Mouse (Mus musculus) hindbrain, embryonic 13.5 days (tissue): ENCODE results near the gene Kif14. TPM values are rescaled to one million over a fixed set of nuclear protein-coding genes. Genes with fewer than 3 reads are reported as not detected.

Source experiments
- ATAC-seq: fragments of 200-750 bp; cut with Nextera tagmentation; 2 replicates; pipeline ENCODE4 v1.8.0; 2017; ENCODE audit warnings: moderate TSS enrichment; ENCODE audit not compliant: low FRiP score
- H3K27ac ChIP-seq: fragments of 300-500 bp; sonication (generic); 2 replicates; pipeline ENCODE4 v1.5.1; 2015; ENCODE audit warnings: inconsistent platforms, mild to moderate bottlenecking, moderate library complexity
- H3K27me3 ChIP-seq: fragments of 300-500 bp; sonication (generic); 2 replicates; pipeline ENCODE4 v1.6.1; 2015; ENCODE audit warnings: mild to moderate bottlenecking, inconsistent platforms
- H3K36me3 ChIP-seq: fragments of 300-500 bp; sonication (generic); 2 replicates; pipeline ENCODE4 v1.6.1; 2015; ENCODE audit warnings: mild to moderate bottlenecking, inconsistent platforms
- H3K4me1 ChIP-seq: fragments of 300-500 bp; sonication (generic); replicated peaks from 2 replicates; pipeline ENCODE4 v1.6.1; 2015; ENCODE audit warnings: inconsistent platforms
- H3K4me2 ChIP-seq: fragments of 300-500 bp; sonication (generic); 2 replicates; pipeline ENCODE4 v1.6.1; 2015; ENCODE audit warnings: inconsistent platforms, mild to moderate bottlenecking, moderate library complexity
- H3K4me3 ChIP-seq: fragments of 300-500 bp; sonication (generic); 2 replicates; pipeline ENCODE4 v1.5.1; 2015; ENCODE audit warnings: mild to moderate bottlenecking, inconsistent platforms
- H3K9ac ChIP-seq: fragments of 300-500 bp; sonication (generic); 2 replicates; pipeline ENCODE4 v1.6.1; 2015; ENCODE audit warnings: mild to moderate bottlenecking, inconsistent platforms
- H3K9me3 ChIP-seq: fragments of 300-500 bp; sonication (generic); 2 replicates; pipeline ENCODE4 v1.6.1; 2016; ENCODE audit warnings: inconsistent platforms
- WGBS: fragments of 180-500 bp; shearing (Covaris S2); methylation state at CpG from one replicate; pipeline ENCODE4 v1.1.7; 2015; 5-methylcytosine and 5-hydroxymethylcytosine counted together
- polyA plus RNA-seq: library from polyadenylated mRNA; unstranded; fragments of >200 nt; fragmentation: Nextera tagmentation; extraction: Ambion mirVana; gene quantifications from 2 replicates; pipeline ENCODE4 v1.2.1, GENCODE M21; 2015

Kif14 gene
- polyA plus RNA-seq, 1 experiment from 2014 or later: 1.1 TPM

GRCm38 (mm10) chr1:136452421-136452820 lies 13.7 kb upstream of the Kif14 start:
- ATAC-seq: no peak
- Histone ChIP-seq H3K27ac (no peak overlapping the region), H3K36me3 (no peaks in the 10 kb centered on the region), H3K9me3 (no peaks in the 10 kb centered on the region), H3K4me3 (no peak overlapping the region), H3K27me3 (no peaks in the 10 kb centered on the region), H3K4me2 (no peak overlapping the region), H3K9ac (no peak overlapping the region), H3K4me1 (no peaks in the 10 kb centered on the region)
- 67% methylated on average over 5 of the region's 5 CpGs for WGBS

GRCm38 (mm10) chr1:136455756-136456585 lies 10.2 kb upstream of the Kif14 start:
- ATAC-seq: no peak
- WGBS: 76% methylated on average over 17 of the region's 17 CpGs

DNA sequence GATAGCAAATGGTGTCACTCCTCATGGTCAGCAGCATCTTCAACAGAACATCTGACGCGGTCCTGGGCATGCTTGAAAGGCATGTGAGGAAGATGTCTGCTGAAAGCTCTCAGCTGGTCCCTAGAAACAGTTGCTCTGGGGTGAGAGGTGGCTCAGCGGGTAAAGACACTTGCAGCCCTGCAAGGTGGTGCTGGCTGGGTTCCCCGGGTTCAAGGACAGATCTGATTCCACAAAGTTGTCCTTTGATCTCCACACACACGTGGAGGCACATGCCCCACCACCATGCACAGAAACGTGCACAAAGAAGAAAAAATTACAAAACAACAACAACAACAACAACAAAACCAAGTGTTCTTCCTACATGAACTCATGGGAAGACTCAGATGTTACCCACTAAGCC lies 9.4 kb upstream of the Kif14 start:
- 73% methylated on average over 6 of the region's 6 CpGs for WGBS
- no peaks in the 10 kb centered on the region for H3K9me3 ChIP-seq
- no peak for ATAC-seq
- H3K36me3 ChIP-seq: no peaks in the 10 kb centered on the region
- no peaks in the 10 kb centered on the region; the same call in 1 of the 2 replicates for H3K4me1 ChIP-seq
- no peak overlapping the region for H3K4me3 ChIP-seq
- H3K4me2 ChIP-seq: no peak overlapping the region
- H3K27me3 ChIP-seq: no peaks in the 10 kb centered on the region
- no peak overlapping the region for H3K27ac ChIP-seq
- no peak overlapping the region for H3K9ac ChIP-seq

More at GRCm38 (mm10) chr1:136455756-136456585, 10.2 kb upstream of the Kif14 start:
- Histone ChIP-seq H3K9me3 (no peaks in the 10 kb centered on the region), H3K4me2 (no peak overlapping the region), H3K4me1 (no peaks in the 10 kb centered on the region; the same call in 1 of the 2 replicates), H3K27ac (no peak overlapping the region), H3K9ac (no peak overlapping the region), H3K4me3 (no peak overlapping the region), H3K27me3 (no peaks in the 10 kb centered on the region), H3K36me3 (no peaks in the 10 kb centered on the region)

- Histone ChIP-seq H3K4me1 (no peaks in the 10 kb centered on the region; the same call in 1 of the 2 replicates), H3K4me3 (no peak overlapping the region), H3K9me3 (no peaks in the 10 kb centered on the region), H3K36me3 (no peaks in the 10 kb centered on the region), H3K4me2 (no peak overlapping the region), H3K9ac (no peak overlapping the region), H3K27me3 (no peaks in the 10 kb centered on the region), H3K27ac (no peak overlapping the region)
- WGBS: 82% methylated on average over 4 of the region's 4 CpGs
- ATAC-seq: no peak
Measured at GRCm38 (mm10) chr1:136457403-136457802, 8.7 kb upstream of the Kif14 start.

DNA sequence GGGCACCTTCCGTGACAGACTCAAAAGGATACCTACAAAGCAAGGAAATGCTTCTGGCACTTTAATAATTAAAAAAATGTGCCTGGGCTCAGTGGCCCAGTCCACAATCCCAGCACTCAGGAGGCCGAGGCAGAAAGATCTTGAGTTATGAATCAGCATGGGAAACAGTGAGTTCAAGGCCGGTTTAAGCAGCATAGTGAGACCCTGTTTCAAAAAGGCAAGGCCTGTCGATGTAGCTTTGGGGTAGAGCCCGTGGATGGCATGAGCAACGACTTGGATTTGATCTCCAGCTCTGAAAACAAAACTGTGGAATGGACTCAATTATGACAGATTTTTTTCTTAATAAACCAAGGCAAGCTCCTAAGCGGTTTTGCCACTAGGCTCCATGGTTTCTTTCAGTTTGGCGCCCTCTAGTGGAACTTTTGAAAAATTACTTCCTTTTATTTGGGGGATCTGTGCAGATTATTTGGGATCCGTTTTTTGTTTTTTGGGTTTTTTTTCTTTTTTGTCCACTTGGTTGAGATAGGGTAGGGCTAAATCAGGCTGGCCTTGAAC lies 7.4 kb upstream of the Kif14 start:
- H3K9ac ChIP-seq: no peak overlapping the region
- 0 out of 2 replicates have a peak, but pooled peaks have one; percentile 28 for ATAC-seq
- H3K27me3 ChIP-seq: no peaks in the 10 kb centered on the region
- H3K4me2 ChIP-seq: no peak overlapping the region
- 32% methylated on average over 9 of the region's 9 CpGs for WGBS
- H3K27ac ChIP-seq: no peak overlapping the region
- no peak overlapping the region for H3K4me3 ChIP-seq
- no peaks in the 10 kb centered on the region for H3K9me3 ChIP-seq
- no peaks in the 10 kb centered on the region; the same call in 1 of the 2 replicates for H3K4me1 ChIP-seq
- H3K36me3 ChIP-seq: no peaks in the 10 kb centered on the region

GRCm38 (mm10) chr1:136462443-136462842 lies 3.7 kb upstream of the Kif14 start:
- 59% methylated on average over 10 of the region's 10 CpGs for WGBS
- no peak overlapping the region for H3K4me3 ChIP-seq
- H3K4me1 ChIP-seq: peaks cover 5% of the 10 kb centered on the region
- ATAC-seq: no peak
- H3K9ac ChIP-seq: no peak overlapping the region
- H3K4me2 ChIP-seq: no peak overlapping the region
- H3K36me3 ChIP-seq: no peaks in the 10 kb centered on the region
- no peaks in the 10 kb centered on the region for H3K27me3 ChIP-seq
- H3K27ac ChIP-seq: no peak overlapping the region
- H3K9me3 ChIP-seq: no peaks in the 10 kb centered on the region

DNA sequence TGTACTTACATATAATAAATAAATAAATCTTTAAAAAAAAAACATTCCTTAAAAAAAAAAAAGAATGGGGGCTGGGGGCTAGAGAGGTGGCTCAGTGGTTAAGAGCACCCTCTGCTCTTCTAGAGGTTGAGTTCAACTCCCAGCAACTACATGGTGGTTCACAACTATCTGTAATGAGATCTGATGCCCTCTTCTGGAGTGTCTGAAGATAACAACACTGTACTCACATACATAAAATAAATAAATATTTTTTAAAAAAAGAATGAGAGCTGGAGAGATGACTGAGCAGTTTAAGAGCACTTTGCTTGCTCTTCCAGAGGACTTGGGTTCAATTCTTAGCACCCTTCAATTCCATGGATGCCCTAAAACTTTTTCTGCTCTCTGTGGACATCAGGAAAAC lies 975 bp upstream of the Kif14 start:
- H3K9me3 ChIP-seq: no peaks in the 10 kb centered on the region
- peaks cover 5% of the 10 kb centered on the region for H3K4me1 ChIP-seq
- H3K27ac ChIP-seq: no peak overlapping the region
- H3K36me3 ChIP-seq: no peaks in the 10 kb centered on the region
- H3K4me2 ChIP-seq: no peak overlapping the region
- H3K4me3 ChIP-seq: no peak overlapping the region
- no peak for ATAC-seq
- H3K27me3 ChIP-seq: no peaks in the 10 kb centered on the region
- H3K9ac ChIP-seq: no peak overlapping the region

DNA sequence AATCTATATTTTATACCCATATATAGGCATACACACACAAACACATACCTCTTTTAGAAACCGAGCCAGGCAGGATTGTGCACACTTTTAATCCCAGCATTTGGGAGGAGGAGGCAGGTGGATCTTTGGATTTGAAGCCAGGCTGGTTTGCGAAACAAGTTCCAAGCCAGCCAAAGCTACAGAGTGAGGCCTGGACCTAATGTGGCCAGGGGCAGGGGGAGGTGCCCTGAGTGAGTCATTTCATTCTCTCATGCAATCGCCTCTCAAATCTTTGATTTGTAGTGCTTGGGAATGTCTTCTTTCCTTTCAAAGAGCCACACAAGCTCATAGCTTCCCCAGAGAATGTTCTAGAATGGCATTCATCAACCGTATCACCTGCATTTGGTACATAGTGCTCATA lies 3.3 kb downstream of the Kif14 start:
- no peak overlapping the region for H3K4me3 ChIP-seq
- 95% methylated on average over 4 of the region's 4 CpGs for WGBS
- H3K27me3 ChIP-seq: no peaks in the 10 kb centered on the region
- H3K4me1 ChIP-seq: peaks cover 5% of the 10 kb centered on the region
- no peaks in the 10 kb centered on the region for H3K36me3 ChIP-seq
- no peaks in the 10 kb centered on the region for H3K9me3 ChIP-seq
- H3K9ac ChIP-seq: no peak overlapping the region
- H3K4me2 ChIP-seq: no peak overlapping the region
- no peak for ATAC-seq
- H3K27ac ChIP-seq: no peak overlapping the region

DNA sequence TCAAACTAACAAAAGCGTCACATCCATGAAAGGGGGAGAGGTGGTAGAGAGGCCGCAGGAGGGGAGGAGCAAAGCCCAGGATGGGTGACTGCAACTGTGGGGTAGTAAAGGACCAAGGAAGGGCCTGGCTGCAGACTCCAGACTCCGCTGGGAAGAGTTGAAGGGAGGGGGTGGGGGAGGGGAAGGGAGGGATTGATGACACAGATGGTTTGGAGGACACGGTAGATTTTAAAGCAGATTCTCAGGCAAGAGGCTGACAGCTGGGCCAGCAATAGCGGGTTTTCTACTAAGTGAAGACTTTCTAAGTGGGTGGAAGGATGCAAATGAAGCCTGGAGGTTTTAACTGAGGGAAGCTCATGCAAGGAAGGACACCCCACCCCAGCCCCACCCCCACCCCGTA lies 4.3 kb downstream of the Kif14 start:
- no peak overlapping the region for H3K4me3 ChIP-seq
- no peak overlapping the region for H3K4me2 ChIP-seq
- 5% methylated on average over 6 of the region's 6 CpGs for WGBS
- H3K9ac ChIP-seq: no peak overlapping the region
- H3K4me1 ChIP-seq: peaks cover 5% of the 10 kb centered on the region
- no peaks in the 10 kb centered on the region for H3K9me3 ChIP-seq
- H3K27ac ChIP-seq: no peak overlapping the region
- no peak for ATAC-seq
- no peaks in the 10 kb centered on the region for H3K27me3 ChIP-seq
- no peaks in the 10 kb centered on the region for H3K36me3 ChIP-seq

DNA sequence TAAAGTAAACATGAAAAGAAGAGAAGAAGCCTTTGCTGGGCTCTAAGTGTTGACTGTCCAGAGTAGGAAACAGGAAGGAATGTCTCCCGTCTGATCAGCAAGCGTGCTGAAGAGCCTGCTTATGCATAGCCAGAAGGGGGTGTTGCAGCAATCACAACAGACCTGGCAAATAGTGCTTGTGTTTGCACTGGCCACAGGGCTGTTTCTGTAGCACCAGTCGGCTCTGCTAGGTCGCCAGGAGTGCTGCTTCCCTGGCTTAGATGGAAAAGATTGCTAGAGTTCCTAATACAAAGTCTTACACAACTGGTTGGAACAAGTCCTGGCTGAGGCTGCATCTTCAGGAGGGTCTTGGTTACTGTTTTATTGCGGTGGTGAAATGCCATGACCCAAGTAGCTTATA lies 25.5 kb downstream of the Kif14 start:
- Histone ChIP-seq H3K4me2 (no peak overlapping the region), H3K4me3 (no peak overlapping the region), H3K27me3 (no peaks in the 10 kb centered on the region), H3K27ac (no peak overlapping the region), H3K4me1 (no peaks in the 10 kb centered on the region), H3K36me3 (peaks cover 10% of the 10 kb centered on the region), H3K9me3 (no peaks in the 10 kb centered on the region), H3K9ac (no peak overlapping the region)
- no peak for ATAC-seq
- WGBS: 89% methylated on average over 5 of the region's 5 CpGs

DNA sequence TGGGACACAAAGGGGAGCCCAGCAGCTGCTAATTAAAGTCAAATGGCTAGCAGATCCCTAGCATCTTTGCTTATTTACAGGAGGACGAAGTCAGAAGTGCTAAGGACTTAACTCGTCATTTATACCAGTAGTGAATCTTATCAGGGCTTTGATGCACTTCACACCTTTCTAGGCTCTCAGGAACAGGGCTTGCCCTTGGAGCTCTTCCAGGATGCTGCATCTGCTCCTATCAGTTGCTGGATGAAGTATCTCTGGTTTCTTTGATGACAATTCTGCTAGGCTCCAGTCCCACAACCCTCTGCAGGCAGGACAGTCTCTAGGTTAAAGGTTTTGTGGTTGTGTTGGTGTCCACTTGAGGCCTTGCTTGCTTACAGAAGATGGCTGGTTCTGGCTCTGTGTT lies 26.1 kb downstream of the Kif14 start:
- Histone ChIP-seq H3K27ac (no peak overlapping the region), H3K4me1 (no peaks in the 10 kb centered on the region), H3K4me3 (no peak overlapping the region), H3K9ac (no peak overlapping the region), H3K27me3 (no peaks in the 10 kb centered on the region), H3K36me3 (peaks cover 10% of the 10 kb centered on the region), H3K9me3 (no peaks in the 10 kb centered on the region), H3K4me2 (no peak overlapping the region)
- ATAC-seq: no peak
- WGBS: 84% methylated on average over 2 of the region's 2 CpGs

DNA sequence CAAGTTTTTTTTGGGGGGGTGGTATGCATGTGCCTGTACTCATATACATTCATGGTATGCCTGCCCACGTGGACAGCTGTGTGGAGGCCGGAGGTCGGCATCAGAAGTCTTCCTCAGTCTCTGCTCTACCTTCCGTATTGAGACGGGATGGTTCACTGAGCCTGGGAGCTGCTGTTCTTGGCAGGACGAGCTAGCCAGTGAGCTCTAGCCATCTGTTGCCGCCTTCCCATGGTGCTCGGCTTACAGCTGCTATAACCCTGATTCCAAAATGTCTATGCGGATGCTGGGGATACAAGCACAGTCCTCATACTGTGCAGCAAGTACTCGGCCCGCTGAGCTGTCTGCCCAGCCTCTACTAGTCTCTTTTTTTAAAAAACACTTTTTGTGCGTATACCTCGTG lies 33.2 kb downstream of the Kif14 start:
- Histone ChIP-seq H3K4me2 (no peak overlapping the region), H3K27me3 (no peaks in the 10 kb centered on the region), H3K9me3 (no peaks in the 10 kb centered on the region), H3K4me3 (no peak overlapping the region), H3K4me1 (no peaks in the 10 kb centered on the region), H3K27ac (no peak overlapping the region), H3K9ac (no peak overlapping the region), H3K36me3 (peaks cover 3% of the 10 kb centered on the region; the same call in 1 of the 2 replicates)
- no peak for ATAC-seq
- WGBS: 87% methylated on average over 13 of the region's 13 CpGs

DNA sequence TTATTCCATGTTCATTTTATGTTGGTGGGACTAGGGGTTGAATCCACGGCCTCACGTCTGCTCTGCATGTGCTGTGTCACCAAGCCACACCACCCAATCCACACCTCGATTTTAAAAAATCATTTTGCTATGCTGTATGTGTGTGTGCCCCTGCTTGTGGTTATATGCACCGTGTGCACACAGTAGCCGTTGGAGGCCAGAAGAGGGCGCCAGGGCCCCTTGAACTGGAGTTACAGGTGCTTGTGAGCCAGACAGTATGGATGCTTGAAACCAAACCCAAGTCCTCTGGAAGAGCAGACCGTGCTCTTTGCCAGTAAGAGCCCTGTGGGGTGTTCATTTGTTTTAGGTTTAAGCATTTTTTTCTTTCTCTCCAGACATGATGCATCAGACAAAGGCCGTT lies 36.8 kb downstream of the Kif14 start:
- Histone ChIP-seq H3K36me3 (0 out of 2 replicates have a peak, but pooled peaks cover 3% of the 10 kb centered on the region), H3K27ac (no peak overlapping the region), H3K4me1 (no peaks in the 10 kb centered on the region), H3K9ac (no peak overlapping the region), H3K4me3 (no peak overlapping the region), H3K9me3 (no peaks in the 10 kb centered on the region), H3K4me2 (no peak overlapping the region), H3K27me3 (no peaks in the 10 kb centered on the region)
- 98% methylated on average over 8 of the region's 8 CpGs for WGBS
- ATAC-seq: no peak
